Mouse (Mus musculus) erythroblast, embryonic 14.5 days (primary cell): ENCODE data around the gene Unc45a. TPM values are rescaled to one million over a fixed set of nuclear protein-coding genes. Genes with fewer than 3 reads are reported as not detected.

Source experiments
- H3K27me3 ChIP-seq: 2 replicates; pipeline ENCODE4 v1.6.1; 2012; ENCODE audit warnings: inconsistent platforms; ENCODE audit not compliant: control insufficient read depth
- H3K36me3 ChIP-seq: 2 replicates; pipeline ENCODE4 v1.6.1; 2012; ENCODE audit warnings: mild to moderate bottlenecking, inconsistent platforms; ENCODE audit not compliant: control insufficient read depth
- H3K4me1 ChIP-seq: 2 replicates; pipeline ENCODE4 v1.6.1; 2012; ENCODE audit warnings: inconsistent platforms; ENCODE audit not compliant: control insufficient read depth
- H3K4me3 ChIP-seq: replicated peaks from 2 replicates; pipeline ENCODE3; 2012; ENCODE audit warnings: moderate library complexity, mild to moderate bottlenecking, inconsistent platforms
- H3K9me3 ChIP-seq: 2 replicates; pipeline ENCODE4 v1.6.1; 2012; ENCODE audit warnings: low read length, inconsistent platforms, mixed read lengths; ENCODE audit not compliant: control insufficient read depth
- GATA1 ChIP-seq: IDR thresholded peaks from 2 replicates; pipeline ENCODE4 v1.6.1; 2012; ENCODE audit warnings: low read length, inconsistent platforms, mixed read lengths
- TAL1 ChIP-seq: IDR thresholded peaks from 3 replicates; pipeline ENCODE4 v1.6.1; 2012; ENCODE audit warnings: low read length, inconsistent platforms, mixed read lengths
- polyA plus RNA-seq: library from polyadenylated mRNA; stranded (reverse); fragments of >175 nt; gene quantifications from 2 replicates; pipeline ENCODE4 v1.2.3, GENCODE M21; 2012

Unc45a gene
- polyA plus RNA-seq, 1 experiment: 2.7 TPM

DNA sequence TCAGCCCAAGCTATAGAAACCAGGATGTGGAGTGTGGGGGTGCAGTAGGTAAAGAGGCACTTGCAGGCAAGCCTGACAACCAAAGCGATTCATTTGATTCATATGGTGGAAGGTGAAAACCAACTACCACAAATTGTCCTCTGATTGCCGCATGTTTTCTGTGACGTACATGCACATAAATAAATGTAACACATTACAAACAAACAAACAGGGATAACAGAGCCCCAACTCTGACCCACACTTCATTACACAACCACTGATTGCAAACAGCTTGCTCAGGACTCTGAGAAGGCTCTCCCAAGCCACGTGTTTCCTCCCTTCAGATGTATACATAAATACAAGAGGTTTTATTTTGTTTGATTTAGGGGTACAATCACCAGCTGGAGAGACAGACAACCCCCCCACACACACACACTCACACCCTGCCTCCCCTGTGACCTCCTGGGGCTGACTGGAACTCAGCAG lies 29.2 kb upstream of the Unc45a start:
- Histone ChIP-seq H3K36me3 (peaks cover 10% of the 10 kb centered on the region; the same call in 1 of the 2 replicates), H3K9me3 (no peaks in the 10 kb centered on the region), H3K27me3 (peaks cover 43% of the 10 kb centered on the region), H3K4me1 (peaks cover 14% of the 10 kb centered on the region), H3K4me3 (no peak overlapping the region)
- TF ChIP-seq TAL1 (no peak), GATA1 (no peak)

DNA sequence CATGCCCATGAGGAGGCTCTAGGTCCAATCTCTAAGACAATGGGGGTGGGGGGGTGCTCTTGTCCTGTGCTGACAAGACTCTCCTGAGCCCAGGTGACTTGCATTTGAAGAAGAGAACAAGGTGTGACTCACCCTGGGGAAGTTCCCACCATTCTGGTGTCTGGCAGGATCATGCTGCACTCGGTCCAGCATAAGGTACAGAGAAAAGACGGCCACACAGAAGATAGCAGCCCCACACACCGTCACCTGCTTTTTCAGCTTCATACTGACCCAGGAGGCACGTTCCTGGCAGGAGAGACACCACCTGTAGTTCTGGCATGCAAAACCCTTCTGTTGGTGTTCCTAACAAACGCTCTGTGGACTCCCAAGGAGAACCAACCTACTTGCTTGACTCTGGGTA lies 28.7 kb upstream of the Unc45a start:
- Histone ChIP-seq H3K36me3 (peaks cover 10% of the 10 kb centered on the region; the same call in 1 of the 2 replicates), H3K27me3 (peaks cover 43% of the 10 kb centered on the region), H3K9me3 (no peaks in the 10 kb centered on the region), H3K4me3 (no peak overlapping the region), H3K4me1 (peaks cover 14% of the 10 kb centered on the region)
- no peak for TF ChIP-seq GATA1
- TF ChIP-seq TAL1: no peak

DNA sequence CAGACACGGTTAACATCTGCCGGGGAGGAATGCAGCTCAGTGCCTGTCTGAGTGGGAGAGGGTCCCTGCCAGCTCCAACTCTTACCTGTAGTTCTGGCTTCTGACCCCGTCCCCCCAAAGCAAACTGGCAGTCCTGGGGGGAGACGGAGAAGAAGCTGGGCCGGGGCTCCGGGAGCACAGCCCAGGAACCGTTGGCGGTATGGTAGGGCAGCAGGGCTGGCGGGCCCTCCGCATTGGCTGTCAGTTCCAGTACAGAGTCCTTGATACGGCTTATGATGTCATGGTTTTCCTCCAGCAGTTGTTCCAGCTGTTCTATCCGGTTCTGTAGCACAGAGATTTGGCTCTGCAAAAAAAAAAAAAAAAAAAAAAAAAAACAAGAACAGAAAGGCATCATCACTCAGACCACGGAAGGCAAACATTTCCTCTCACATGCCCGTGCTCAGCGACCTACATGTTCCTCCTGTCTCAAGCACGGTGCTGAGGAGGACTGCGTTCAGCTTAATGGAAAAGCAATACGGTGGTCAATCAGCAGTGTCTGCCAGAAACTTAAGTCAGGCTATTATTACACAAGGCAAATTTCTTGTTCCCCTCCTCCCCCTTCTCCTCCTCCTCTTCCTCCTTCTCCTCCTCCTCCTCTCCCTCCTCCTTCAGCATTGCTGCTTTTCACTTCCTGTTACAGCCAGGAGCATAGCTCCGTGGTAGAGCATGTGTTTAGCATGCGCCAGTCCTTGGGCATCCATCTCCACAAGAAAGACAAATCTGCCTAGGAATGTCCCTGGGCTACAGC lies 28.0 kb upstream of the Unc45a start:
- Histone ChIP-seq H3K9me3 (no peaks in the 10 kb centered on the region), H3K4me3 (no peak overlapping the region), H3K27me3 (peaks cover 43% of the 10 kb centered on the region), H3K36me3 (peaks cover 13% of the 10 kb centered on the region; the same call in 1 of the 2 replicates), H3K4me1 (peaks cover 14% of the 10 kb centered on the region)
- no peak; the same call in 2 of the 3 replicates for TF ChIP-seq TAL1
- no peak for TF ChIP-seq GATA1

DNA sequence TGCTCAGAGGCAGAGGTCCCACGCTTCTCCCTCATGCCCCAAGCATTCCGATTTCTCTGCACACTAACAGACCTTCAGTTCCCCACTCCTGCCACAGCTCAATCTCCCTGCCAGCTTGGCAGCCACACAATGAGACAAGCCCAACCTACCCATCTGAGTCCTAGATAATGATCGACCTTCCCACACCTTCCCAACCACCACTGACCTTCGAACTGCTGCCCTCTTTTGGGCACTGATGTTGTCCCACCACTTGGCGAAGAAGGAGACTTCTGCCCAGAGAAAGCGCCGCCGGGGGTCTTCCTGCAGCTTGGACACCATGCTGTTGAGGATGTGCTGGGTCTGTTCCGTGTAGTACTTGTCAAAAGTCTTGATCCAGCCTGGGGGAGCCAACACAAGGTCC lies 27.2 kb upstream of the Unc45a start:
- peaks cover 14% of the 10 kb centered on the region for H3K4me1 ChIP-seq
- peaks cover 14% of the 10 kb centered on the region; the same call in 1 of the 2 replicates for H3K36me3 ChIP-seq

DNA sequence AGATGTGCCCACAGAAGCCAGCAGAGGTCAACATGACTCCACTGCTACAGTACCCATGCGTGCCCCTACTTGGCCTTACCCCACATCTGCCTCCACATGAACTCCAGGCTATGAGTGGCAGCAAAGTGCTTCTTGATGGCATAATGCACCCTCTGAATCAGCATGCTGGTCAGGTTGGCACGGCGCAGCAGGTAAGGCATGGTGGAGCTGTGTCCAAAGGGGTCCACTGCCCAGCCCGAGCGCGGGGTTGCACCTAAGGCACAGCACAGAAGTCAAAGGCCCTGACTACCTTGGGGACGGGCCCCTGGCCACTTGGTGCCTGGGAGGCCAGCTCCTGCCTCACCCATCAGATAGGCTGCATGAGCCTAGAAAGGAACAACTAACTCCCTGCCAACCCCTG lies 26.4 kb upstream of the Unc45a start:
- H3K4me3 ChIP-seq: no peak overlapping the region
- TF ChIP-seq TAL1 (no peak), GATA1 (no peak)
- peaks cover 38% of the 10 kb centered on the region for H3K27me3 ChIP-seq
- peaks cover 14% of the 10 kb centered on the region for H3K4me1 ChIP-seq
- H3K9me3 ChIP-seq: no peaks in the 10 kb centered on the region
- peaks cover 19% of the 10 kb centered on the region; the same call in 1 of the 2 replicates for H3K36me3 ChIP-seq

More for the DNA sequence above, 27.2 kb upstream of the Unc45a start:
- H3K27me3 ChIP-seq: peaks cover 43% of the 10 kb centered on the region
- H3K4me3 ChIP-seq: no peak overlapping the region
- TF ChIP-seq TAL1: no peak
- TF ChIP-seq GATA1: no peak
- no peaks in the 10 kb centered on the region for H3K9me3 ChIP-seq

DNA sequence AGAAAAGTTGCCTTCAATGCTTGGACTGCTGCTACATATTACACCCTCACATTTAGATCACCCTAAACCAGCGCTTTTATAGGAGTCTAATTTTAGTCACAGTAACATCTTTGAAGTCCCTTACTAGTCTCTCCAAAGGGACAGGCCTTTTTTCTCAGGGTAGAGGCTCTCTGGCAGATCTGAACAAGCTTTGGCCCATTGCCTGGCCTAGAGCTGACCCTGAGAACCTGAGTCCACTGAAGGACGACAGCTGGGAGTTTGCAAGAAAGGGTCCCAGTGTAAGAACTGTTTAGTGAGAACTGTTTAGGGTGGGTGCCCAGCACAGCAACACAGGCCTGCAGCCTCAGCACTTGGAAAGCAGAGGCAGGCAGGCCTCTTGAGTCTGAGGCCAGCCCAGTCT lies 25.0 kb upstream of the Unc45a start:
- Histone ChIP-seq H3K4me3 (no peak overlapping the region), H3K4me1 (peaks cover 5% of the 10 kb centered on the region), H3K36me3 (peaks cover 23% of the 10 kb centered on the region; the same call in 1 of the 2 replicates), H3K9me3 (no peaks in the 10 kb centered on the region), H3K27me3 (peaks cover 23% of the 10 kb centered on the region)
- no peak for TF ChIP-seq GATA1
- no peak for TF ChIP-seq TAL1

DNA sequence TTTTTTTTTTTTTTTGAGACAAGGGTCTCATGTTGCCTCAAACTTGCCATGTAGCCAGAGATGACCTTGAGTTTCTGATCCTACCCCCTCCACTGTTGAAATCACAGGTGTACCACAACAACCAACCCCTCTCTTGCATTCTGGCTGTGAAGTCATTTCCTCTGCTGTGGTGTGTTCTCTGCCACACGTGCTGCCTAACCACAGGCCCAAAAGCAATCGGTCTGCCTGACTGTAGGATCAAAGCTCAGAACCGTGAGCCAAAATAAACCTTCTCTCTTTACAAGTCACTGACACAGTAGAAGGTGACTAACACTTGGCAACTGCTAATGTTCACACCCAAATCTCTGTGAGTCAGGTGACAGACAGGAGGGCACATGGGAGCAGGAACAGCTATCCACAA lies 19.6 kb upstream of the Unc45a start:
- TF ChIP-seq GATA1 (no peak), TAL1 (no peak)
- peaks cover 17% of the 10 kb centered on the region; the same call in 1 of the 2 replicates for H3K36me3 ChIP-seq
- no peaks in the 10 kb centered on the region for H3K4me1 ChIP-seq

DNA sequence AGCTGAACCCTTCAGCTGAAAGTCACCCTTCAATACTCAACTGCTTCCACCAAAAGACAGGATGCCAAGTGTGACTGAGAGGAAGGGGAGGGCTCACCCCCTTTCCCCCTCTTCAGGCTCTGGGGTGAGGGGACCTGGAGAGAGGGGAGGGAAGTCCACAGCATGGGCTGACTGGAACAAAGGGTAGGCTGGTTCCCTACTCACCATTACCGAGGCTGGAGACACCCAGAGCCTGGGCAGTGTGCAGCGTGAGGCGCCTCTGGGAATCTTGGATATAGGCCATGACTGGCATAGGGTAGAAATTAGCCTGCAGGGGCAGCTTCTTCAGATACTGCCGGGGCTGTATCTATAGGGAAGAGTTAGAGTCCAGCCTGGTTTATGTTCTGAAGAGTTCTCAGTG lies 17.2 kb upstream of the Unc45a start:
- no peak for TF ChIP-seq GATA1
- no peak for TF ChIP-seq TAL1
- Histone ChIP-seq H3K36me3 (peaks cover 15% of the 10 kb centered on the region; the same call in 1 of the 2 replicates), H3K4me1 (no peaks in the 10 kb centered on the region)

More for the DNA sequence above, 19.6 kb upstream of the Unc45a start:
- Histone ChIP-seq H3K4me3 (no peak overlapping the region), H3K27me3 (no peaks in the 10 kb centered on the region), H3K9me3 (no peaks in the 10 kb centered on the region)

DNA sequence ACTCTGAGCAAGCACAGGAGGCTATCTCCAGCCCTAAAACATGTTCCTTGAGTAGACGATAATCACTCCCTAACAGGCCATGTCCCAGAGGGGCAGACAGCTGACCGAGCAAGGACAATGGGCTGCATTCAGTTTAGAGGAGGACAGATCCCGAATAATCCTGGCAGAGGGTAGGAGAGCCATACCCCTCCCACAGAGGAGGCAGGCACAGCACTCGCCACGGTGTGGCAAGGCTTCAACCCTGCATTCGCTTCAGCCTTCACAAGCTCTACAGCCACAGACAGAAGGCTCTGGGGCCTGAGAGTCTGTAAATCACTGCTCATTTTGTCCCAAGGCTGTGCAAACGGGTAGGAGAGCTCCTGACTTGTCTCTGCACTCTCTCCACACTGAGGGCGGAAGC lies 16.4 kb upstream of the Unc45a start:
- no peaks in the 10 kb centered on the region for H3K4me1 ChIP-seq
- no peak for TF ChIP-seq TAL1
- TF ChIP-seq GATA1: no peak
- H3K27me3 ChIP-seq: no peaks in the 10 kb centered on the region
- H3K36me3 ChIP-seq: peaks cover 12% of the 10 kb centered on the region; the same call in 1 of the 2 replicates
- H3K4me3 ChIP-seq: no peak overlapping the region
- no peaks in the 10 kb centered on the region for H3K9me3 ChIP-seq

More for the DNA sequence above, 17.2 kb upstream of the Unc45a start:
- no peaks in the 10 kb centered on the region for H3K9me3 ChIP-seq
- H3K27me3 ChIP-seq: no peaks in the 10 kb centered on the region
- no peak overlapping the region for H3K4me3 ChIP-seq
